Mouse (Mus musculus) midbrain, embryonic 11.5 days (tissue): Measurements from ENCODE around the gene Rpain. TPM values are rescaled to one million over a fixed set of nuclear protein-coding genes. Genes with fewer than 3 reads are reported as not detected.

Experiments
- ATAC-seq: fragments of 200-750 bp; cut with Nextera tagmentation; 2 replicates; pipeline ENCODE4 v1.8.0; 2017; ENCODE audit warnings: moderate TSS enrichment, moderate library complexity; ENCODE audit not compliant: low FRiP score
- DNase-seq: peaks from one replicate; pipeline ENCODE4 v3.0.0; 2015; ENCODE audit warnings: low spot score; ENCODE audit errors: missing footprints
- H3K27ac ChIP-seq: fragments of 300-500 bp; sonication (generic); 2 replicates; pipeline ENCODE4 v1.5.1; 2014; ENCODE audit warnings: low read depth, low read length
- H3K27me3 ChIP-seq: fragments of 300-500 bp; sonication (generic); 2 replicates; pipeline ENCODE4 v1.6.1; 2014; ENCODE audit warnings: mild to moderate bottlenecking, low read length, moderate library complexity, mixed read lengths; ENCODE audit not compliant: control insufficient read depth, insufficient read depth
- H3K36me3 ChIP-seq: fragments of 300-500 bp; sonication (generic); 2 replicates; pipeline ENCODE4 v1.6.1; 2014; ENCODE audit warnings: mild to moderate bottlenecking, low read length, moderate library complexity, mixed read lengths; ENCODE audit not compliant: control insufficient read depth, insufficient read depth
- H3K4me1 ChIP-seq: fragments of 300-500 bp; sonication (generic); 2 replicates; pipeline ENCODE4 v1.6.1; 2014; ENCODE audit warnings: low read length; ENCODE audit not compliant: control insufficient read depth, insufficient read depth
- H3K4me2 ChIP-seq: fragments of 300-500 bp; sonication (generic); 2 replicates; pipeline ENCODE4 v1.6.1; 2014; ENCODE audit warnings: mild to moderate bottlenecking, moderate library complexity
- H3K4me3 ChIP-seq: fragments of 300-500 bp; sonication (generic); 2 replicates; pipeline ENCODE4 v1.5.1; 2014; ENCODE audit warnings: low read depth, low read length
- H3K9ac ChIP-seq: fragments of 300-500 bp; sonication (generic); 2 replicates; pipeline ENCODE4 v1.6.1; 2014; ENCODE audit warnings: low read length
- H3K9me3 ChIP-seq: fragments of 300-500 bp; sonication (generic); 2 replicates; pipeline ENCODE4 v1.6.1; 2016; ENCODE audit warnings: low read length; ENCODE audit not compliant: control insufficient read depth
- WGBS: fragments of 180-500 bp; shearing (Covaris S2); extraction: QIAGEN DNeasy Blood & Tissue Kit; methylation state at CpG from one replicate; pipeline ENCODE4 v1.1.7; 2014; 5-methylcytosine and 5-hydroxymethylcytosine counted together
- polyA plus RNA-seq: library from polyadenylated mRNA; unstranded; fragments of >200 nt; fragmentation: Nextera tagmentation; extraction: Ambion mirVana; gene quantifications from 2 replicates; pipeline ENCODE4 v1.2.1, GENCODE M21; 2014

Gene Rpain
- polyA plus RNA-seq, 1 experiment from 2014 or later, result 81.7 TPM

GRCm38 (mm10) chr11:71007831-71008230, 37.8 kb downstream of the Rpain start:
- Histone ChIP-seq H3K27me3 (no peaks in the 10 kb centered on the region), H3K4me1 (peaks cover 12% of the 10 kb centered on the region), H3K27ac (no peak overlapping the region), H3K9me3 (no peaks in the 10 kb centered on the region), H3K9ac (no peak overlapping the region), H3K36me3 (peaks cover 8% of the 10 kb centered on the region), H3K4me2 (no peak overlapping the region), H3K4me3 (no peak overlapping the region)
- WGBS, result 94% methylated on average over 7 of the region's 7 CpGs
- ATAC-seq, result no peak
- no peak for DNase-seq

- Histone ChIP-seq H3K4me2 (no peak overlapping the region), H3K36me3 (peaks cover 8% of the 10 kb centered on the region)
- WGBS, result 97% methylated on average over 3 of the region's 3 CpGs
Measured at GRCm38 (mm10) chr11:71008321-71008720, 38.3 kb downstream of the Rpain start.

GRCm38 (mm10) chr11:71012743-71013142, 42.7 kb downstream of the Rpain start:
- peaks cover 2% of the 10 kb centered on the region; the same call in 1 of the 2 replicates for H3K4me1 ChIP-seq
- H3K9ac ChIP-seq, result no peak overlapping the region
- DNase-seq, result no peak
- no peak for ATAC-seq
- H3K36me3 ChIP-seq, result peaks cover 8% of the 10 kb centered on the region
- no peak overlapping the region for H3K27ac ChIP-seq
- no peak overlapping the region for H3K4me2 ChIP-seq
- no peaks in the 10 kb centered on the region for H3K9me3 ChIP-seq
- 95% methylated on average over 7 of the region's 7 CpGs for WGBS
- no peaks in the 10 kb centered on the region for H3K27me3 ChIP-seq
- H3K4me3 ChIP-seq, result no peak overlapping the region

More at GRCm38 (mm10) chr11:71008321-71008720, 38.3 kb downstream of the Rpain start:
- no peak overlapping the region for H3K27ac ChIP-seq
- H3K9ac ChIP-seq, result no peak overlapping the region
- peaks cover 7% of the 10 kb centered on the region for H3K4me1 ChIP-seq
- no peak for DNase-seq
- H3K4me3 ChIP-seq, result no peak overlapping the region
- H3K9me3 ChIP-seq, result no peaks in the 10 kb centered on the region
- H3K27me3 ChIP-seq, result no peaks in the 10 kb centered on the region
- ATAC-seq, result no peak

GRCm38 (mm10) chr11:71017051-71017450, 47.0 kb downstream of the Rpain start:
- H3K4me2 ChIP-seq, result no peak overlapping the region

GRCm38 (mm10) chr11:71018416-71019200, 48.6 kb downstream of the Rpain start:
- Histone ChIP-seq H3K36me3 (no peaks in the 10 kb centered on the region; the same call in 1 of the 2 replicates), H3K27me3 (no peaks in the 10 kb centered on the region), H3K4me2 (peak overlapping the region; percentile 87), H3K4me3 (peak overlapping the region; percentile 58), H3K9me3 (no peaks in the 10 kb centered on the region), H3K27ac (no peak overlapping the region), H3K9ac (peak overlapping the region; percentile 76), H3K4me1 (peaks cover 19% of the 10 kb centered on the region)
- 7% methylated on average over 28 of the region's 28 CpGs for WGBS
- ATAC-seq (peak; percentile 53), DNase-seq (no peak)

More at GRCm38 (mm10) chr11:71017051-71017450, 47.0 kb downstream of the Rpain start:
- Histone ChIP-seq H3K27ac (no peak overlapping the region), H3K36me3 (peaks cover 3% of the 10 kb centered on the region), H3K4me3 (no peak overlapping the region), H3K4me1 (peaks cover 19% of the 10 kb centered on the region), H3K9ac (no peak overlapping the region), H3K9me3 (no peaks in the 10 kb centered on the region), H3K27me3 (no peaks in the 10 kb centered on the region)
- ATAC-seq (no peak), DNase-seq (no peak)
- WGBS, result 97% methylated on average over 1 of the region's 1 CpGs

GRCm38 (mm10) chr11:71019201-71020068, 49.4 kb downstream of the Rpain start, which contains the start of the genes Mis12 and Derl2:
Gene Mis12, plus strand, starts transcription at chr11:71019611.
Gene Derl2, minus strand, starts transcription at chr11:71019841.
- Histone ChIP-seq H3K4me1 (peaks cover 19% of the 10 kb centered on the region), H3K4me3 (peak within 1 kb of the TSS; percentile 58), H3K4me2 (peak within 1 kb of the TSS; percentile 93), H3K9me3 (no peaks in the 10 kb centered on the region), H3K27me3 (no peaks in the 10 kb centered on the region), H3K36me3 (no peaks in the 10 kb centered on the region; the same call in 1 of the 2 replicates), H3K9ac (peak within 1 kb of the TSS; percentile 88), H3K27ac (peak within 1 kb of the TSS; percentile 87)
- ATAC-seq (peak; percentile 100), DNase-seq (peak; percentile 99)
- WGBS, result under 1% methylated on average over 71 of the region's 71 CpGs

Other genes with a start within 250 kb of the Rpain start
- 10.2 and 11.0 TPM in 2 replicates for gene Zfp3, start 206.0 kb upstream of the Rpain start, polyA plus RNA-seq
- not detected in 2 replicates for gene Scimp, start 157.6 kb upstream of the Rpain start, polyA plus RNA-seq
- gene Rabep1, start 125.4 kb upstream of the Rpain start, polyA plus RNA-seq, result 41.7 and 44.2 TPM in 2 replicates
- 180 and 183 TPM in 2 replicates for gene Nup88, start 240 bp upstream of the Rpain start, polyA plus RNA-seq
- 246 and 255 TPM in 2 replicates for gene C1qbp, start 12.8 kb downstream of the Rpain start, polyA plus RNA-seq
- gene Dhx33, start 34.2 kb downstream of the Rpain start, polyA plus RNA-seq, result 15.9 and 16.5 TPM in 2 replicates
- 56.8 and 57.5 TPM in 2 replicates for gene Mis12, start 49.4 kb downstream of the Rpain start, polyA plus RNA-seq
- 42.0 and 45.3 TPM in 2 replicates for gene Derl2, start 49.6 kb downstream of the Rpain start, polyA plus RNA-seq
- gene 6330403K07Rik, start 63.3 kb downstream of the Rpain start, polyA plus RNA-seq, result 114 TPM in 2 replicates
- gene Nlrp1a, start 174.5 kb downstream of the Rpain start, polyA plus RNA-seq, result 0.10 and 0.19 TPM in 2 replicates